Mouse (Mus musculus) right cerebral cortex, adult 18-20 months (tissue): ENCODE results near the gene Nrros.

Experiments used
- DNase-seq: peaks from one replicate; pipeline ENCODE4 v3.0.0; 2022; ENCODE audit warnings: mixed read lengths

Nrros gene

GRCm38 (mm10) chr16:32165281-32165821 lies at the start of gene Nrros:
Nrros (minus strand) TSS chr16:32165594.
- peak; percentile 78 for DNase-seq

GRCm38 (mm10) chr16:32214804-32215576 lies 49.6 kb upstream of the Nrros start:
- DNase-seq = peak; percentile 64

- DNase-seq = peak; percentile 23
Observed at GRCm38 (mm10) chr16:32214156-32214555, 48.8 kb upstream of the Nrros start.

GRCm38 (mm10) chr16:32204902-32205301 lies 39.5 kb upstream of the Nrros start:
- DNase-seq = no peak

GRCm38 (mm10) chr16:32202681-32203080 lies 37.3 kb upstream of the Nrros start:
- DNase-seq = peak; percentile 41

- no peak for DNase-seq
Observed at GRCm38 (mm10) chr16:32201004-32201325, 35.6 kb upstream of the Nrros start.

- DNase-seq = no peak
Observed at GRCm38 (mm10) chr16:32200256-32201003, 35.0 kb upstream of the Nrros start.

- no peak for DNase-seq
Observed at GRCm38 (mm10) chr16:32190011-32190441, 24.6 kb upstream of the Nrros start.

GRCm38 (mm10) chr16:32189109-32189508 lies 23.7 kb upstream of the Nrros start:
- DNase-seq = peak; percentile 24

GRCm38 (mm10) chr16:32186056-32186455 lies 20.7 kb upstream of the Nrros start:
- no peak for DNase-seq

- no peak for DNase-seq
Observed at GRCm38 (mm10) chr16:32179333-32179901, 14.0 kb upstream of the Nrros start, which contains the start of gene Bex6. Bex6 (plus strand) TSS chr16:32179823.

- no peak for DNase-seq
Observed at GRCm38 (mm10) chr16:32176896-32177686, 11.7 kb upstream of the Nrros start.

GRCm38 (mm10) chr16:32175029-32175428 lies 9.6 kb upstream of the Nrros start:
- no peak for DNase-seq

- DNase-seq = no peak
Observed at GRCm38 (mm10) chr16:32174340-32175005, 9.1 kb upstream of the Nrros start.

GRCm38 (mm10) chr16:32173401-32173800 lies 8.0 kb upstream of the Nrros start:
- DNase-seq = no peak

GRCm38 (mm10) chr16:32171031-32171731 lies 5.8 kb upstream of the Nrros start:
- DNase-seq = no peak

- DNase-seq = peak; percentile 39
Observed at GRCm38 (mm10) chr16:32167819-32168545, 2.6 kb upstream of the Nrros start.

GRCm38 (mm10) chr16:32164396-32165027 lies 882 bp downstream of the Nrros start:
- no peak for DNase-seq

GRCm38 (mm10) chr16:32163891-32164290 lies 1.5 kb downstream of the Nrros start:
- DNase-seq = no peak

GRCm38 (mm10) chr16:32163392-32163791 lies 2.0 kb downstream of the Nrros start:
- DNase-seq = no peak
